Mouse (Mus musculus): ENCODE measurements at regions not wholly inside any gene's neighbourhood (a gene's known extent, or its start where the extent isn't known, plus 50 kb on each side); places are given as distances from the start of the nearest gene placed in this dataset.

- no peak for DNase-seq
Measured at GRCm38 (mm10) chr9:13905086-13905669, 77.7 kb downstream of the Fam76b start.

- no peak for DNase-seq
Measured at GRCm38 (mm10) chr9:13906736-13907135, 79.2 kb downstream of the Fam76b start.

- DNase-seq: no peak
Measured at GRCm38 (mm10) chr9:13909604-13910003, 82.1 kb downstream of the Fam76b start.

- no peak for DNase-seq
Measured at GRCm38 (mm10) chr9:13910091-13910490, 82.6 kb downstream of the Fam76b start.

- DNase-seq: no peak
Measured at GRCm38 (mm10) chr9:13913459-13913858, 85.9 kb downstream of the Fam76b start.

GRCm38 (mm10) chr9:13914131-13914530, 86.6 kb downstream of the Fam76b start:
- no peak for DNase-seq

- no peak for DNase-seq
Measured at GRCm38 (mm10) chr9:13914847-13915246, 87.3 kb downstream of the Fam76b start.

- DNase-seq: no peak
Measured at GRCm38 (mm10) chr9:13916837-13917236, 89.3 kb downstream of the Fam76b start.

- DNase-seq: no peak
Measured at GRCm38 (mm10) chr9:13918606-13919202, 91.2 kb downstream of the Fam76b start.

- no peak for DNase-seq
Measured at GRCm38 (mm10) chr9:13919739-13920410, 92.4 kb downstream of the Fam76b start.

GRCm38 (mm10) chr9:13920623-13921022, 93.1 kb downstream of the Fam76b start:
- no peak for DNase-seq

- DNase-seq: no peak
Measured at GRCm38 (mm10) chr9:13932001-13932508, 104.5 kb downstream of the Fam76b start.

- DNase-seq: no peak
Measured at GRCm38 (mm10) chr9:13933404-13933803, 105.9 kb downstream of the Fam76b start.

- no peak for DNase-seq
Measured at GRCm38 (mm10) chr9:13937301-13937700, 109.8 kb downstream of the Fam76b start.

- no peak for DNase-seq
Measured at GRCm38 (mm10) chr9:13946519-13946918, 119.0 kb downstream of the Fam76b start.

GRCm38 (mm10) chr9:13952157-13952556, 124.6 kb downstream of the Fam76b start:
- no peak for DNase-seq

GRCm38 (mm10) chr9:13963140-13963763, 135.7 kb downstream of the Fam76b start:
- no peak for DNase-seq

GRCm38 (mm10) chr9:13963796-13964195, 136.3 kb downstream of the Fam76b start:
- no peak for DNase-seq

GRCm38 (mm10) chr9:13964256-13964655, 136.7 kb downstream of the Fam76b start:
- no peak for DNase-seq

- no peak for DNase-seq
Measured at GRCm38 (mm10) chr9:13966212-13966611, 138.7 kb downstream of the Fam76b start.

GRCm38 (mm10) chr9:13969262-13969661, 141.7 kb downstream of the Fam76b start:
- peak; percentile 9 for DNase-seq

GRCm38 (mm10) chr9:13973600-13973999, 146.1 kb downstream of the Fam76b start:
- DNase-seq: no peak

- no peak for DNase-seq
Measured at GRCm38 (mm10) chr9:13974870-13975269, 147.4 kb downstream of the Fam76b start.

Measured in gastrocnemius, postnatal 25 days (tissue).